Mouse (Mus musculus): ENCODE results near the gene Vmn2r59. TPM values are rescaled to one million over a fixed set of nuclear protein-coding genes. Genes with fewer than 3 reads are reported as not detected.
"Not testable (repeated sequence)": the region's sequence is repeated elsewhere in the genome, so short reads cannot be mapped to it uniquely, and the experiment has no call there.

The Vmn2r59 gene
- not detected in 2 replicates for polyA plus RNA-seq (2015; fragmentation: Nextera tagmentation; extraction: Ambion mirVana)

GRCm38 (mm10) chr7:42058923-42059322, at the start of gene Vmn2r59:
Gene Vmn2r59, minus strand, starts transcription at chr7:42059023.
- H3K27me3 ChIP-seq (replicated peaks; ENCODE audit: control insufficient read depth, insufficient read depth, low read length), result no peaks in the 10 kb centered on the region
- ATAC-seq, result no peak

GRCm38 (mm10) chr7:42107470-42107869, 48.6 kb upstream of the Vmn2r59 start, which contains the start of gene Vmn2r60:
Gene Vmn2r60, plus strand, starts transcription at chr7:42107770.
- H3K9ac ChIP-seq (ENCODE audit: low read depth, low read length), result no peak within 1 kb of the TSS
- peaks cover 14% of the 10 kb centered on the region for H3K9me3 ChIP-seq (ENCODE audit: control insufficient read depth, low read length)
- H3K36me3 ChIP-seq (ENCODE audit: control insufficient read depth, insufficient read depth, low read length), result no peaks in the 10 kb centered on the region
- 78% methylated on average over 2 of the region's 2 CpGs for WGBS
- H3K4me1 ChIP-seq (ENCODE audit: control insufficient read depth, insufficient read depth, low read depth, low read length), result no peaks in the 10 kb centered on the region
- no peak within 1 kb of the TSS for H3K4me2 ChIP-seq (ENCODE audit: low read length)
- H3K27ac ChIP-seq (ENCODE audit: low read depth, low read length), result no peak within 1 kb of the TSS
- no peak for ATAC-seq
- H3K27me3 ChIP-seq (replicated peaks; ENCODE audit: control insufficient read depth, insufficient read depth, low read length), result no peaks in the 10 kb centered on the region
- H3K4me3 ChIP-seq (ENCODE audit: low read length), result no peak within 1 kb of the TSS

More at GRCm38 (mm10) chr7:42058923-42059322, at the start of gene Vmn2r59:
- Histone ChIP-seq H3K27ac (ENCODE audit: low read depth, low read length) (no peak within 1 kb of the TSS), H3K4me3 (ENCODE audit: low read length) (no peak within 1 kb of the TSS), H3K9me3 (ENCODE audit: control insufficient read depth, low read length) (peaks cover 5% of the 10 kb centered on the region), H3K4me2 (ENCODE audit: low read length) (no peak within 1 kb of the TSS), H3K4me1 (ENCODE audit: control insufficient read depth, insufficient read depth, low read depth, low read length) (no peaks in the 10 kb centered on the region), H3K9ac (ENCODE audit: low read depth, low read length) (no peak within 1 kb of the TSS), H3K36me3 (ENCODE audit: control insufficient read depth, insufficient read depth, low read length) (no peaks in the 10 kb centered on the region)

- ATAC-seq, result not testable (repeated sequence)
Measured at GRCm38 (mm10) chr7:42107061-42107460, 48.2 kb upstream of the Vmn2r59 start.

More at GRCm38 (mm10) chr7:42107061-42107460, 48.2 kb upstream of the Vmn2r59 start:
- H3K4me3 ChIP-seq (ENCODE audit: low read length); H3K27me3 ChIP-seq (replicated peaks; ENCODE audit: control insufficient read depth, insufficient read depth, low read length); H3K27ac ChIP-seq (ENCODE audit: low read depth, low read length); H3K4me1 ChIP-seq (ENCODE audit: control insufficient read depth, insufficient read depth, low read depth, low read length); H3K4me2 ChIP-seq (ENCODE audit: low read length); H3K9ac ChIP-seq (ENCODE audit: low read depth, low read length); H3K36me3 ChIP-seq (ENCODE audit: control insufficient read depth, insufficient read depth, low read length): not testable (repeated sequence)
- WGBS, result 78% methylated on average over 13 of the region's 14 CpGs
- H3K9me3 ChIP-seq (ENCODE audit: control insufficient read depth, low read length), result peaks cover 14% of the 10 kb centered on the region

Other genes starting within 250 kb of the Vmn2r59 start
- gene Vmn2r58, start 186.3 kb downstream of the Vmn2r59 start, polyA plus RNA-seq (2015; fragmentation: Nextera tagmentation; extraction: Ambion mirVana), result not detected in 2 replicates
- gene Vmn2r60, start 48.7 kb upstream of the Vmn2r59 start, polyA plus RNA-seq (2015; fragmentation: Nextera tagmentation; extraction: Ambion mirVana), result not detected in 2 replicates
- not detected in 2 replicates for gene Vmn2r61, start 201.0 kb upstream of the Vmn2r59 start, polyA plus RNA-seq (2015; fragmentation: Nextera tagmentation; extraction: Ambion mirVana)

Measured in hindbrain, embryonic 16.5 days (tissue).